Mouse (Mus musculus) liver, postnatal 0 days (tissue): ENCODE data around the gene Prf1.

Source experiments
- CTCF ChIP-seq: sonication (generic); IDR thresholded peaks from 2 replicates; pipeline ENCODE4 v1.5.1; 2016; ENCODE audit warnings: antibody characterized with exemption, low read depth
- EP300 ChIP-seq: IDR thresholded peaks from 2 replicates; pipeline ENCODE4 v1.6.1; 2016; ENCODE audit warnings: antibody characterized with exemption, low read depth, mild to moderate bottlenecking

GRCm38 (mm10) chr10:61313750-61314149 is 16.1 kb downstream of the Prf1 start:
- TF ChIP-seq CTCF: no peak
- TF ChIP-seq EP300: no peak
